Mouse (Mus musculus) mature B cell (primary cell): ENCODE data around the gene Tex13c3.
"Not testable (repeated sequence)": the region's sequence is repeated elsewhere in the genome, so short reads cannot be mapped to it uniquely, and the experiment has no call there.

Experiments used
- in situ Hi-C: fragments of 300-500 bp; cut with MboI; formaldehyde crosslinking; loops from 2 replicates; pipeline ENCODE4 v1.14.3; 2019

The Tex13c3 gene

GRCm38 (mm10) chrX:19481219-19481618 lies at the start of gene Tex13c3:
Gene Tex13c3 (minus strand): TSS chrX:19481319.
- in situ Hi-C loops: not testable (repeated sequence)

- in situ Hi-C loops: no loop called here
Observed at GRCm38 (mm10) chrX:19489731-19490130, 8.6 kb upstream of the Tex13c3 start.
